Mouse (Mus musculus) kidney, postnatal 4 days (tissue): Measurements from ENCODE around the gene Tnrc18.

Source experiments
- DNase-seq, 2 experiments: peaks; one replicate each; pipeline ENCODE4 v3.0.0; 2021; ENCODE audit warnings: mixed read lengths in 2 of 2

Tnrc18 gene

DNA sequence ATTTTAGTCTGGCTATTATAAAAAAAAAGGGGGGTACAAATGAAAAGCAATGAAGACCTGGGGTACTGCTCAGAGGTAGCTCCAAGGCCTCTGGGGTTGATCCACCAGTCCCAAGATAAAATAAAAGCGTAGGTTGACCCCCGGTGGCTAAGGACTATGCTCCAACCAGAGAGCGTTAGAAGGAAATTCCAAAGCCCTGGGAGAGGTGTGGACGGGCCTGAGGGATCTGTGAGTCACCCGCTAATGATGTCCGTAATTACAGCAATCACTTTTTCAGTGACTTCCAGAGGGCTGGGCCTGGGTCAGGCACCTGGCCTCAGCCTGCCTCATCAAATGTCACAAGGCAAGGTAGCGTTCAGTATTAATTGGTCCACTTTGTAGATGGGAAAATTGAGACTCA, 9.8 kb downstream of the Tnrc18 start:
- DNase-seq: no peak

DNA sequence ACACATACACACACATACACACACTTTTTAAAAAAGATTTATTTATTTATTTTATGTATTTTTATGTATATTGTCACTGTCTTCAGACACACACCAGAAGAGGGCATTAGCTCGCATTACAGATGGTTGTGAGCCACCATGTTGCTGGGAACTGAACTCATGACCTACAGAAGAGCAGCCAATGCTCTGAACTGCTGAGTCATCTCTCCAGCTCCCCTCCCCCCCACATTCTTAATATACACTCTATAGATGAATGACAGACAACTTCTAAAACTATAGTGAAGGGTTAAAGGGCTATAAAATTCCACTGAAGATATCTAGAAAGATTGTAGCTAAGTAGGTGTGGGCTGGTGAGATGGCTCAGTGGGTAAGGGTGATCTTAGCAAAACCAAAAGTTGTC, 13.7 kb downstream of the Tnrc18 start:
- no peak for DNase-seq

DNA sequence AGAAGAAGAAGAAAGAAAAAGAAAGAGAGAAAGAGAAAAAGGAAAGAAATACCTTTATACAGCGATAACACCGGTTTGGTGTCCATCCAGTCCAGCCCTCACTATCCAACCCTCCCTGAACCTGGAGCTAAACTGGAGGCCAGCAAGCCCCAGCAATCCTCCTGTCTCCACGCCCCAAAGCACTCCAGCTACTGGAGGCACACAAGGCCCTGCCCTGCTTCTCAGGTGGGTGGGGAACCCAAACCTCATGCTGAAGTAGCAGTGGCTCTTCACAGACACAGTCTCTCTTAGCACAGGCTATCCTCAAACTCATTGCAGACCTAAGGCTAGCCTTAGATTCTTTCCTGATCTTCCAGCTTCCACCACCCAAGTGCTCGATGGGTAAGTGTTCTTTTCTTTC, 14.6 kb downstream of the Tnrc18 start:
- no peak for DNase-seq

DNA sequence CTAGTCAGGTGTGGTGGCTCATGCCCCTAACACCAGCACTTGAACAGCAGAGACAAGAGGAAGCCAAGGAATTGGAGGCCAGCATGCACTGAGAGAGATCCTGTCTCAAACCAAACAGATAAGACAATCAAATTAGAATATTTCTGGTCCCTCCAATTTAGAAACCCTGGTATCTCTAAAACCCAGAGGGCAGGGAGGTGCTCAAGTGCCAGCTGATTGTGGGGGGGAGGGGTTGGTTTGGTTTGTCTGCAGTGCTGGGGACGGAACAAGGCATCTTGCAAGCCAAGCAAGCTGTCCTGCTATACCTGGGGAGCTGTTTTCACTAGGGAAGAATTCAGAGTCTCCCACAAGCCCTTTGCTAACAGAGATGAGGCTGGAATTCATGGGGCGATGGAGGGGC, 15.5 kb downstream of the Tnrc18 start:
- no peak for DNase-seq

DNA sequence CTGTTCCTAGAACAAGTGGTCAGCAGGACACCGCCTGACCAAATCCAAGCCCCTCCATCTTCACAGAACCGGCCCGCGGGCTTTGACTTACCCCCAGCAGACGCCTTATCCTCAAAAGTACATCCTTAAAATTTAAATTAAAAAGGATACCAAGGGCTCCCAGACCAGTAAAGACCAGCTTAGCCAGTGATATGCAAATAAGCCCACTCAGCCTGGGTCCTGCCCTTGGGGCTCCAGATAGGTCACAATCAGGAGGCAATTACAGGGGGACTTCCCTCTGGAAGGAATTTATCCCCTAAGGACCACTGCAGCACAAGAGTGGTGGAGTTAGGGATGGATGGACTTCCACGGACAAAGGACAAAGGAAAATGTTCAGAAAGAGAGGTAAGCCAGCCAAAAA, 16.8 kb downstream of the Tnrc18 start:
- no peak for DNase-seq

DNA sequence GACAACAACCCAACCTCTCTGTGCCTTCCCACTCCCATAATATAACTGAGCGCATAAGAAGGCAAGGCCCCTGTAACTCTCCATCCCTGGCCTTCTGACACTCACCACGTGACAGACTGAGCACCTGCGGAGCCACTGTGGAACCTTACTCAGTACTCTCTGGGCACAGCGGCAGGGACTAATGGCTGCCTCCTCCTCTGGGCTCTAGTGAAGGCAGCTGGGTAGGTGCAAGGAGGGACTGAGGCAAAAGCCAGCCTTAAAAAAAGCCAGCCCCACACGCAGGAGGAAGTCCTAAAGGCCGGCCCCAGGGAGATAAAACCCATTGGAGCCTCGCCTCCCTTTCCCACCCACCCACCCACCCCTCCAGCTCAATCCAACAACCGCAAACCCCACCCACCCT, 17.3 kb downstream of the Tnrc18 start:
- DNase-seq: no peak

DNA sequence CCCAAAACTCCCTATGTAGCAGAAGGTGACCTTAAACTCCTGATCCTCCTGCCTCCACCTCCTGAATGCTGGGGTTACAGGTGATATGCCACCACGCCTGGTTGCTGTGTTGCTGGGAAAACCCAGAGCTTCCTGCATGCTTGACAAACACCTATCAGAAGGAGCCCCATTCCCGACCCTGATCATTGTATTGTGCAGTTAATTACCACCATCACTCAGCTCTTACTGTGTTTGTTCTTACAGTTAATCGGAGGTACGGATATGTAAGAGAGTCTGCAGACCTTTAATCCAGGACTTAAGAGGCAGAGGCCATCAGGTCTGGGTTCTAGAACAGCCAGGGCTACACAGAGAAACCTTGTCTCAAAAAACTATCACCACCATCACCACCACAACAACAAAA, 18.2 kb downstream of the Tnrc18 start:
- no peak for DNase-seq

DNA sequence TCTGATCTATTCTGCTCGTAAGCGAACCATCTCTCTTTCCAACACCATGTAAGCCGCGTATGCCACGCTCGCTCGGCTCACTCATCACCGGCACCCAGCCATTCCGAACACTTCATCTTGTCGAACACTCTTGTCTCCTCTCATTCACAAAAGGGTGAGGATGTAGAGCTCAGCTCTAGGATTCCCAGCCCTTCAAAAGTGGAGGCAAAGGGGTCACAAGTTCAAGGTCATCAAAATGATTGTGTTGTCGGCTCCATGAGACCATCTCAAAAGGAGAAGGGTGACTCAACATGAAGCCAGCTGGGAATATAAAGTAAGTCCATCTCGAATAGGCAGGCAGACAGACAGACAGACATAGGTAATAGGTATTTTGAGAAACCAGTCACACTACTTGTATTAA, 19.3 kb downstream of the Tnrc18 start:
- DNase-seq: no peak

DNA sequence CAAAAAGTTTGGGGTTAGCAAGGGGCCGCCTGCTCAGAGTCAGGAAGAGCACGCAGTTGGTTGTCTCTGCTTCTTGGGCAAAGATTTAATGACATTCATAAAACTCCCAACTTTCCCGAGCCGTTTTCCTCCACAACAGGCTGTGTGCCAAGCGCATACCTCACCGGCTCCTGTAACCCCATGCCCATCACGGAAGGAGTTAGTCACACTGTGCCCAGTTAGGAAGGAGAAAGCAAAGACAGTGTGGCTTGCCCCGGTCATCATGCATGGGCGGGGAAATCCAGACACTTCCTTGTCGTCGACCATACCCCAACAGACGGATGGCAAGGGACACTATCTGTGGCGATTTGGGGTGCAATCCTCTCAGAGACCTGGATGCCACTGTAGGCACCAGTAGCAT, 19.8 kb downstream of the Tnrc18 start:
- peak; percentile 56 to 66 for DNase-seq

DNA sequence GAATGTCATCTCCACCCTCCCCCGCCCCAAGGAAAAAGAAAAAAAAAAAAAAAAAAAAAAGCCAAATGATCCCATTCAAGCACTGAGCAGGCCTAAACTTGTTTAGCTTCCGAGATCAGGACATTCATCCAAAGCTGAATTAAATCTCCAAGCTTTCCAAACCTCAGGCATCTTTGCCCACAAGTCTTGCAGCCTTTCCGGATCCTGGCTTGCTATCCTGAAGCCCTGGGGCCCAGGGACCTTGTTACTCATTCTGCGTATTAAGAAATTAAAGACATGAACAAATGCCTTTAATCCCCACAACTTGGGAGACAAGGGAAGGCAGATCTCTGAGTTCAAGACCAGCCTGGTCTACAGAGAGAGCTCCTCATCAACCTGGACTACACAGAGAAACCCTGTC, 20.5 kb downstream of the Tnrc18 start:
- no peak for DNase-seq

DNA sequence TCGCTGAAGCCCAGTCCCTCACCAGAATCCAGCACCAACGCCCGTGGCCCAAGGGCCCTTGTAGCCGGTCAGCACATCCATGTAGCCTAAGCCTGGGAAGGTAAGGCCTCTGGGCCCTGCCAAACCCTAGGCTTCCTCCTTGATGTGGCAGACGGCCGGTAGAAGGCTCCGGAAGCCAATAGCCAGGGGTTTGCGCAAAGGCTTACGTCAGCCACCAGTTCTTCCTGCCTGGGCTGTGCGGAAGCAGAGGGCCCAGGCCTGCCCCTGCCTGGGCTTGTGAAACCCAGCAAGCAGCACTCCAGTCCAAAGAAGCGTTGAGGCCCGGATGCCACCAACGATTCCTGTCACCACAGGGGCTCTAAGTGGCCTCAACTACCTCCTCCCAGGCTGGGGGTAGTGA, 22.9 kb downstream of the Tnrc18 start:
- DNase-seq: peak in 1 of 2 experiments; percentile 44

DNA sequence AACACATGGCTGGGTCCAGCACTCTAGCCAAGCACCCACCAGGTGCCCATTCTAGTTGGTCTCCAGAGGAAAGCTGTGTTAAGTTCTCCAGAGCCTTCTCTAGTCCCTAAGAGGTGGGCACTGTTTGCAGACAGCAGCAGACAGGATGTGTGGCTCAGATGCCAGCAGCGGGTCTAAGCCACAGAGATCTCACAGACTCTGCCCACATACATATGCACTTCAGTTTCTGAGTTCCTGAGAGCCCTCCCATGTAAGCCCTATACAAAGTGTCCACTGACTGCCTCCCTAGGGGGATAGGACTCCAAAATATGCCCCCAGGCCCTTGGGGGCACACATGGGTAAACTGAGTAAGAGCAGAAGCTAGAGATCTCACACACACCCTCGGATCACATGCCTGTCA, 23.3 kb downstream of the Tnrc18 start:
- no peak for DNase-seq

DNA sequence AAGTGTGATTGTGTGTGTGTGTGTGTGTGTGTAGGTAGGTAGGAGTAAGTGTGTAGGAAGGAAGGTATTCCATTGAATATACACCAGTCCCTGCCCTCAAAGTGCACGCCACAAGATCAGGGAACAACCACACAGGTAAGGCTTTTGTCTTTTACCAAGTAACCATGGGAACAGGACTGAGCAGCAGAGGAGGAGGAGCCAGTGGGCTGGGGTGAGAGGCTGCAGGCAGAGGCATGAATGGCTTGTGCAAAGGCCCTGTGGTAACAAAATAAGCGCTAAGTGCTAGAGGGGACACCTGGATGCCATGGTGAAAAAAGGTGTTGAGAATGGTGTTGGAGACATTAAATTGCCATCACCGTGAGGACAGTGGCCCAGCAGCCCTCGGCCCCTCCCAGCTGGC, 24.9 kb downstream of the Tnrc18 start:
- DNase-seq: no peak

DNA sequence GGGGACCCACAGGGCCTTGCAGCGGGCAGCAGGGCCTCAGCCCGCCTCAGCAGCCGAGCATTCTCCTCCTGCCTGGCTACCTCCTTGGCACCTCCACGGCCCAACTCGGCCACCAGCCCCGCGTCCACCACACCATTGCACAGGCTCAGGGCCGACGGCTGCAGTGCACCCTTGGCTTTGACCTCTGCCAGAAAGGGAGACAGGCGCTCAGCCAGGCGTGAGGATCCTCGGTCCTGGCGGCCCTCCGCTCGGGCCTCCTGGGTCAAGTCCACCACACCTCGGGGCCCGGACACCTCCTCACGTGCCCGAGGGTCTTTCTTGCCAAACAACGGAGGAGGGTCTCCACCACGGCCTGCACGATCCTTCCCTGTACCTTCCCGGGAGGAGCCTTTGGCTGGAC, 29.2 kb downstream of the Tnrc18 start:
- no peak for DNase-seq

DNA sequence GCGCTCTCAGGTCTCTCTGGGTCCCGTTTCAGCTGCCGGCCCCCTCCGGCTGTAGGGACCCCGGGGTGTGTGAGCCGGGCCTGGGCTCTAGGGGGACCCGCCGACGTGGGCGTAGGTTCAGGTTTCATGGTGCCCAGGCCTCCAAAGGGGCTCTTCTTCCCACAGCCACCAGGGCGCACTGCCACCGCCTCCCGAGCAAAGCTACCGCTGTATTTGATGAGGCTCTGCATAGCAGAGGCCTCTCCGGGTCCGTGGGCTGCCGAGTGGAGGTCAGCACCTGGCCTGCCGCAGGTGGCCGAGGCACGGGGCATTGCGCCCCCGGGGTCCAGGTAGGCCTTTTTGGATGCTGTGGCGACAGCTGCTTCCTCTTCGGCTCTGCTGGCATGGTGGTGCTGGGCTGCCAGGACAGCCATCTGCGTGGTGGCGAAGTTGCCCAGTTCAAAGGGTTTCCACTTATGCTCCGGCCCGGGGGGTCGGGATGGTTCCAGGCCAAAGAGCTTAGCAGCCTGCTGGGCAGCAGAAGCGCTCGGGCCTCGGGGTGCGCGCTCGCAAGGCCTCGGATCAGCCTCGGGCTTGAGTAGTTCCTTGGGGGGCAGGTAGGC, 30.1 kb downstream of the Tnrc18 start:
- DNase-seq: peak in 1 of 2 experiments; percentile 58

DNA sequence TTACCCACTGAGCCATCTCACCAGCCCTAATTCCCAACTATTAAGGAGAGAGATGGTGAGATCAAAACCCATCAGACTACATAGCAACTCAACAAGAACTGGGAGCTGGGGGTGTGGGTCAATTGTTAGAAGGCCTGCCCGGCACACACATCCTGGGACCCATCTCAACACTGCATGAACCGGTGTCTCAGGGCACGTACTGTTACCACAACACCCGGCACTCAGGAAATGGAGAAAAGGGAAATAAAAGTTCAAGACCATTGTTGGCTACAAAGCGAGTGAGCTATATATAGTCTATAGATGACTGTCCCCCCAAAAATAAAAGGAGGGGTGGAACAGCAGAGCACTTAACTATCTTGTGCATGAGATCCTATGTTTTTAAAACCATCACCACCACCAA, 30.8 kb downstream of the Tnrc18 start:
- no peak for DNase-seq

DNA sequence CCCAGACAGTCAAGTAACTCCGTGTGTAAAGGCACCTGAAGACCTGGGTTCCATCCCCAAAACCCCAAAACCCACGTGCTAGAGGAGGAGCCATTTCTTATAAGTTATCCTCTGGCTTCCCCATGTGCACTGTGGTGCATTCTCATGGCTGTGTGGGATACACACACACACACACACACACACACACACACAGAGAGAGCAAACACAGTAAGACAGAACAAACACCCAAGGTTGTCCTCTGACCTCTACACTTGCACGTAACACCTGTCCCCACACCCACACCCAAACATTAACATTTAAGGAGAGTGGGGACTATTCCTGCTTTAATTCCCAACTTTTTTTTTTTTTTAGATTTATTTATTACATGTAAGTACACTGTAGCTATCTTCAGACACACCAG, 31.2 kb downstream of the Tnrc18 start:
- no peak for DNase-seq

DNA sequence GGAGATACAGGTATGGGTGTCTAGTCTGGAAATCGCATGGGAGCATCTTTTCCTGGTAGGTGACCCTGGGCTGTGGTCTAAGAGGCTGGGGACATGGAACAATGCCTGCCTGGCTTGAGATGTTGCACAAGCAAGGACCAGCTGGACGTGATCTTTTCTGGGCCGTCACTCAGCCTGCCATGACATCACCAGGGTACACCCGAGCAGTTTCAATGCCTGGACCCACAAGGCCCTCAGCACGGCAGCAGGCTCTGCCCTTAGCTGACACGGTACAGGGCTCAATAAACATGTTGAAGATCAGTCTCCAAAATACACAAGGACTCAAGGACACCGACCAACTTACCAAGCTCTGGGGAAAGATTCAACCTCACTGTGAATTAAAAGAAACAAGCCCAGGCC, 34.3 kb downstream of the Tnrc18 start:
- peak in 1 of 2 experiments; percentile 48 for DNase-seq

DNA sequence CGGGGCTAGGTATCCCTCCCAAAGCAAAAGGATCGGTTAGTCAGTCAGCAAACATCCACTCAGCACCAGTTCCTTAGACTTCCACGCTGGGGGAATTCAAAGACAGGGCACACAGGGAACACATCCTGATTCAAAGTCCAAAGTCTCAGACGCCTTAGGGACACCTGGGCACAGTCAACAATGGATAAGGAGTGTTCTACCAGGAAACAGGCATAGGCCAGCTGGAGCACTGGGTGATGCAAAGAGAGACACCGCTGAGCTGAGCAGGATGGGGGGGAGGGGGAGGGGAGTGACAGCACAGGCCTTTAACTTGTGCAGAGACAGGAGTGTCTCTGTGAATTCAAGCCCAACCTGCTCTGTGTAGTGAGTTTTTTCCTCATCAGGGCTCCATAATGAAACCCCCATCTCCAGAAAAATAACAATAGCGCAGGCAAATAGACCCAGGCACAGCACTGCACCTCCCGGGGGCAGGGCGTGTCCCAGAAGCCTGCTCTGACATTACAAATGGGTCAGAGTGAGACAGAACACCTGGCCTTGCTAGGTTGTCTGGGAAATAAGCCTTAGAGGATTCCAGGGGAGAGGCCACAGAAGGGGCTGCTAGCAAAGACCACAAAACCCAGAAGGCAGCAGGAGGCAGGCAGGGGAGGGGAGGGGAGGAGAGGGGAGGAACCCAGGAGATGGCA, 34.9 kb downstream of the Tnrc18 start:
- DNase-seq: no peak

DNA sequence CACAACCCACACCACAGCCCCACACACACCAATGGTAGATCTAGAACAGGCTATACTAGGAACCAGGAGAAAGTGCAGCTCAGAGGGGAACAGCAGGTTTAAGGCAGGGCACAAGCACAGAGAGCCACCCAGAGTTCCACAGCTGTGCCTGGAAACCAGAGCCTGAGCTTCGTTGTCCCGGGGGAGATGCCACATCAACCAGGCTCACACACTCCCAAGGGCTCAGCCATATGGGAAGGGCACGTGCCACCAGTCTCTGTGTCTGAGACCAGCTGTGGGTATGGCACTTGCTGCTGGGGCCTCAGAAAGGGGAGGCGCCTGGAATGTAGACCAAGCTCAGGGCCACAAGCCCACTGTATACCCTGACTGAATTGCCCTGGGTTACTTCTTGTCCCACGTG, 36.9 kb downstream of the Tnrc18 start:
- DNase-seq: no peak

DNA sequence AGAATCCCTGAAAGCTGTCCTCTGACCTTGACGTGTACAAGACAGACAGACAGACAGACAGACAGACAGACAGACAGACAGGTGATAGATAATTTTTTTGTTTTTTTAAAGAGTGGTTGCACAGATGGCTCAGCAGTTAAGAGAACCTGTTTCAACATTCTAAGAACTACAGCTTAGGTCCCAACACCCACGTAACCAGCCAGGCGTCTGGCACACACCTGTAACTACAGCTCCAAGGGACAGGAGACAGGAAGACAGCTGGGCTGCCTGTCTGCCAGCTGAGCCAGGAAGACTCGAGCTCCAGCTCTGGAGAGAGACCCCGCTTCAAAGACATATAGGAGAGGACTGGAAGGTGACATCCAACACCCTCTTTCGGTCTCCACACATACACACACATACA, 38.6 kb downstream of the Tnrc18 start:
- no peak for DNase-seq

DNA sequence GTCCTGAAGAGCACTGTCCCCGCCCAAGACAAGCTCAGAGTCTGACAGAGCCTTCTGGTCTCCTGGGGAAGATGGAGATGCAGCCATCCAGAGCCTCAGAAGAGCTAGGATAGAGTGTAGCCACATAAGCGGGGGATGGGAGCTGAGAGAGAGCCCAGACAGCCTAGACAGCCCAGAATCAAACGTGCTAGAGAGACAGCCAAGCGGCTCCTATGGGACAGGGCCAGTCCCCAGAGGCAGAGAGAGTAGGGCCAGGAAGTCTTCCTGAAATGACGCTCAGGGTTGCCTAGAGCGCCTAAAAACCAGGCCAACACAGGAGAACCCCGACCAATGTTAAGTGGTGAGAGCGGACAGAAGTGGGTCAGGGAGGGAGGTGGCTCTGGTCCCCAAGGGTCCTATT, 39.3 kb downstream of the Tnrc18 start:
- DNase-seq: no peak

DNA sequence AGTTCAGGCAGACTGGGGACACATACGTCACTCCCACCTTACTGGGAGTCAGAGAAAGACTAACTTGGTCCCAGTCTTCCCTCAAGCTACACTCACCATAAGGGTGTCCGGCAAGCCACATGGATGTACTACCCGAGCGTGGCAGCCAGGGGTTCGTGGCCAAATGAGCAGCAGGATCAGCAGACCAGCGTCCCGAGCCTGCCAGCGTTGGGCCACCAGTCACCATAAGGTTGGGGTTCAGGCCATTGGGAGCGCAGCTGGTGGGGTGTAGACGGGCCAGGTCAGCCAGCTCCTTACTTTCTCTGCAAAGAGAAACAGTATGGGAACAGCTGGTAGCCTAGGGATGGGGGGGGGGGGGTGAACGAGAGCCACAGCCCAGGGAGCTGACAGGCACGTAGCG, 41.4 kb downstream of the Tnrc18 start:
- DNase-seq: no peak

DNA sequence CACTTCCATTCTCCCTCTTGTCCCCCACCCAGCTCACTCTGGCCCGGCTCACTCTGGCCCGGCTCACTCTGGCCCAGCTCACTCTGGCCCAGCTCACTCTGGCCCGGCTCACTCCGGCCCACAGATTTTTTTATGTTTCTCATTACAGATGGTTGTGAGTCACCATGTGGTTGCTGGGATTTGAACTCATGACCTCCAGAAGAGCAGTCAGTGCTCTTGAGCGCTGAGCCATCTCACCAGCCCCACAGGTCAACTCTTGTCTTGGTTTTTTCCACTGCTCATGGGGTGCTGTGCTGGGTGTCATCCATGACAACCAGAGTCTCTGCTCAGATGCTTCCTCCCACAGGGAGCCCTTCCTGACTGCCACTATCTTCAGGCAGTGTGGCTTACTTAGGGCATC, 42.7 kb downstream of the Tnrc18 start:
- no peak for DNase-seq

DNA sequence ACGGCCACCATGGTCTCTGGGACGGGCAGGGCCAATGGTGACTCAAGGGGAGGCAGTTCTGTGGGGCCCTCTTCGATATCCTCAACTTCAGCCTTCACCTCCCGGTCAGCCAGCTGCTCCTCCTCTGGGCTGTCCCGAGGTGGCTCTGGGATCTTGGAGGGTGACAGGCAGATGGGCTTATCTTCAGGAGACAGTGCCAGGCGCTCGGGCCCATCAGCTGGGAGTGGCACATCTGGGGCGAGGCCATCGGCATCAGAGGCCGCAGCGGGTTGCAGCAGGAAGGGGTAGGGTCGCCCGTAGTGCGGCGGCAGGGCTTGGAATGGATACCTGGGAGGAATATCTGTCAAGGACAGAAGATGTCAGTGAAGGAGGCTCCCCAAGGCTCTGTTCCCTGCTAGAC, 45.5 kb downstream of the Tnrc18 start:
- no peak for DNase-seq
